Mouse (Mus musculus) bone marrow macrophage, adult 2 months (primary cell): Measurements from ENCODE around the gene 1700020N01Rik. TPM values are rescaled to one million over a fixed set of nuclear protein-coding genes. Genes with fewer than 3 reads are reported as not detected.

Experiments used
- H3K27ac ChIP-seq: 2 replicates; pipeline ENCODE4 v1.5.1; 2012; ENCODE audit warnings: low read depth, low read length; ENCODE audit not compliant: insufficient read depth
- H3K4me1 ChIP-seq: 2 replicates; pipeline ENCODE4 v1.6.1; 2012; ENCODE audit warnings: low read length; ENCODE audit not compliant: control insufficient read depth, insufficient read depth
- H3K4me3 ChIP-seq: 2 replicates; pipeline ENCODE4 v1.5.1; 2012; ENCODE audit warnings: mild to moderate bottlenecking, low read length, moderate library complexity; ENCODE audit not compliant: insufficient read depth
- CTCF ChIP-seq: IDR thresholded peaks from 2 replicates; pipeline ENCODE4 v1.5.1; 2012; ENCODE audit warnings: low read depth, mild to moderate bottlenecking, low read length, moderate library complexity
- POLR2A ChIP-seq: IDR thresholded peaks from 2 replicates; pipeline ENCODE4 v1.6.1; 2012; ENCODE audit warnings: mild to moderate bottlenecking, low read depth, low read length, borderline replicate concordance
- polyA plus RNA-seq: library from polyadenylated mRNA; stranded (reverse); fragments of >200 nt; gene quantifications from 2 replicates; pipeline ENCODE4 v1.2.4, GENCODE M21; 2012; ENCODE audit not compliant: missing spikeins, insufficient read depth, insufficient read length

Gene 1700020N01Rik
- polyA plus RNA-seq, 1 experiment: not detected

DNA sequence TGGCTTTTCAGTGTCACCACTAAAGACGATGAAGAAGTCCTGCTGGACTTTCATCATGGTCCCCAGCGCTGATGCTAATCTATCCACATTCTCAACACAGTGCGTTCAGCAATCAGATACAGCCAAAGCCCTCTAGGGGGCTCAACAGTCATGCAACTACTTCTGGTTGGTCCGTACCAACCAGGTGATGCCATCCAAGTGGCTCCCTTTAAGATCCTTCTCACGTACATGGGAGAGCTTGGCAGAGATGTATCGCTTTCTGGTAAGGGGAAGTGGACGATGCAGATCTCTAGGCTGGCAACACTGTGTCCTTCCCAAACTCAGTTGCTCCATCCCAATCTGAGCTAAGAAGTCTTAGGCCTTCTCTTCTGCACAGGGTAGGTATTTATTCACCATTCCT lies 60.5 kb downstream of the 1700020N01Rik start:
- H3K4me1 ChIP-seq: peaks cover 14% of the 10 kb centered on the region
- TF ChIP-seq CTCF (no peak), POLR2A (no peak)
- H3K27ac ChIP-seq: no peak overlapping the region
- no peak overlapping the region for H3K4me3 ChIP-seq

DNA sequence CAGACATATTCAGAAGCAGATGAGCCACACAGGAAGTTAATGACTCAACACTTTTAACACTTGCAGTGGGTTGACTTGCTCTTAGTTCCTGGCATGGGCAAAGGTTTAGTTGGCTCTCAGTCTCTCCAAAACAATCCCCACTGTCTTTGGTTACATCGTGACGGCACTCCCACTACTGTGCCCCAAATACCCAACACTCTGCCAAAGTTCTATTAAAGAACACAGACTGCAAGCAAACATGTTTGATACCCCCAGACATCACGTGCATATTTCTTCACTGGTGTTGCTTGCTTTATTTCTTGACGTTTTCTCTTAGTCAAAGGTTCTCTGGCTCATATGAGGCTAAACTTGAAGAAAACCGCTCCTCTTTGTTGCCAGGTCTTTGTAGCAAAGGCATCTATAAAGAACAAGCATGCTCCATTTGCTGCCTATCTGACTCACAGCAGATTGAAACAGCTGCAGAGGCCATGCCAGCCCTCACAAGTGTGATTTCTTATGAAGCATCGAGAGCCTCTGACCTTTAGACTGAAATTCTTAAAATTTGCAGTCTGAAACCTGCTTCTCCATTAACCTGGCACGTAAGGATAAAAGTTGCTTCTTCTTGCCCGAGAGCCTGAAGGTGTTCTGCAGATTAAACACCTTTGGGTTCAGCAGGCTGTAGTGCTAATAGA lies 66.8 kb downstream of the 1700020N01Rik start:
- TF ChIP-seq POLR2A (no peak), CTCF (no peak)
- Histone ChIP-seq H3K4me1 (peaks cover 6% of the 10 kb centered on the region), H3K4me3 (no peak overlapping the region), H3K27ac (no peak overlapping the region)

DNA sequence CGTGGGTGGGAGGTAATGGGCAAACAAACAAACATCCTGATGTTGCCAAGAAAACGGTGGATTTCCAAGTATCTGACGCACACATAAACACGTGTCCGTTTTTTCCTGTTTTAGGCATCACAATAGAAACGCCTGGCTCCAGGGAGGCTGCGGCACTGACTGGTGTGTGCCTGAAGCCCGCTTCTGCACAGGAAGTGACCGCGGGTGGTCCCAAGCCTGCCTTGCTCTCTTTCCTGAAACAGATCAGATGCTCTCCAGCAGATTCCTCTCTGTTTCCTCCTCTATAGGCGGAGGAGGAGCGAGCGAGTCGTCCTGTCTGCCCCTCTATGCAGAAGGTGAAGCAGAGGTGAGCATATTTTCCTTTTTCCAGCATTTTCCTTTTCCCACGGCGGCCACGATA lies 76.0 kb downstream of the 1700020N01Rik start:
- TF ChIP-seq POLR2A (no peak), CTCF (no peak)
- Histone ChIP-seq H3K4me1 (no peaks in the 10 kb centered on the region), H3K4me3 (no peak overlapping the region), H3K27ac (no peak overlapping the region)

DNA sequence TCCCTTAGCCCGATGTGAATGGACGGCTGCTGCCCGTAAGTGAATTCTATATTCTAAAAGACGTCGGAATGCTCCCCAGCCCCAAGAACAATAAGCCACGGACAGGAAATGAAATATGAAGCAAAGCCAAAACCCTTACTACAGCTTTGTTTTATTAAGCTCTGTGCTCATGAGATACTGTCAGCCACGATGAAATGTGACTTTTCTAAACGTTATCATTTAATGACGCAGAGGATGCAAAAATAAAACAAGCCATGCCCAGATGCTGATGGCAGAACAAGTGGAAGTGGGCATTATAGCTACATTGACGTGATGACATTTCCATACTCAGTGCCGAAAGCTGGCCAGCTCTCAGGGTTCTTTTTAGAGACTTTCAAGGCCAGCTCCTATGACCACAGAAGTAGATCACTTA lies 76.8 kb downstream of the 1700020N01Rik start:
- TF ChIP-seq POLR2A: no peak
- no peak for TF ChIP-seq CTCF
- Histone ChIP-seq H3K4me1 (no peaks in the 10 kb centered on the region), H3K4me3 (no peak overlapping the region), H3K27ac (no peak overlapping the region)

DNA sequence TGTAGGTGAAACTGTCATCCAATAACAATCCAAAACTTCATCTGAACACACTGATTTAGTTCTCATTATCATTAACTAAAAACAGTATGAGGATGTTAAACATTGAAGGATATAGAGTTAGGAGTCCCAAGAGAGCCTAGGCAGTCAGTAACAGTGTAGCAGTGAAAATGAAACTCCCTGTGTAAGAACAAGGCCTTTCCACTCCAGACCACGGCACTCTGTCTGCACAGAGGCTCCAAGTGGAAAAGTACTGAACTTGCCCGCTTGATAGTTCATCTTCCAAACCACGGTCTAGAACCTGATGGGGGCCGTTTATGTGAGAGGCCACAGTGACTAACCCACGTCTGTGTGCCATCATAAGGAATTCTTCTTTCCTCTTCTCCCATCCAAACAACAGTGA lies 77.2 kb downstream of the 1700020N01Rik start:
- no peak overlapping the region for H3K27ac ChIP-seq
- H3K4me3 ChIP-seq: no peak overlapping the region
- H3K4me1 ChIP-seq: no peaks in the 10 kb centered on the region
- TF ChIP-seq POLR2A: no peak
- no peak for TF ChIP-seq CTCF

Other genes with a start within 250 kb of the 1700020N01Rik start
- gene Aldh8a1, start 215.9 kb upstream of the 1700020N01Rik start, polyA plus RNA-seq: not detected in 2 replicates